Comparison of ENCODE assay signal across 8 mouse cellular contexts in the genomic region with DNA sequence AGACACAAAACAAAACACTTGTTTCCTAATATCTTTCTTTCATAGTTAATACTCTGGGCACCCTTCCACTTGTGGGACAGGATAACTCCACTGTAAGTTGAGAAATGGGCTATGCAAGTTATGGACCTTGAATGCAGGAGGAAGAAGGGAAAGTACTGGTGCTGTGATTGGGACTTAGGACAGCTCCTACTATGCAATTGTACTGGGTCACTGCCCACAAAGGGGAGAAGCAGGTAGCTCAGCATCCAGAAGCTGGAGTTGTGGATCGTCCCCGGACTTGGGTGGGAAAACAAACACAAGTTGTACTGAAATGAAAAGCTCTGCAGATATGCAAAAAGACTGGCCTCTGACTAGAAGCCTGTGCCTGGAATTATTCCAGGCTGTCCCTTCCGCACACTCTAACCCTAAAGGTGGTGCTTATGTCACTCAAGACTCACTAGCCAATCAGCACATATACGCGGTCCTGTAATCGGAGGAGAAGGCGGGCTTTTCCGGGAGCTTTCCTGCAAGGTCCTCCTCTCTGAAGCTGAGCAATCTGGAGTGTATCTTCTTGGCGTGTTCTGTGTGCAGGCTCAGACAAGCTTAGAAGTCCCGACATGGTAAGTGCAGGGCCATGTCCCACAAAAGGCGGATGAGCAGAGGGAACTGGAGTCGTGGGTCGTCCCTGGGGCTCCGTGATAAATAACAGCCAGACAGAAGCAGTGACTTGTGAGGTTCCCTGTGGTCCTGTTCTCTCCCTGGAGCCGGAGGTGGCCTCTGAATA. TPM values are rescaled to one million over a fixed set of nuclear protein-coding genes. Genes with fewer than 3 reads are reported as not detected.
DNase-seq lines count a peak whose midpoint lies in the region; ATAC-seq and TF ChIP-seq lines count a peak whose summit lies in the region.
"Not testable (repeated sequence)": the region's sequence is repeated elsewhere in the genome, so short reads cannot be mapped to it uniquely, and the experiment has no call there.

Gene Zfp937, plus strand, starts transcription at position 474 of the 763 bp plus-strand sequence.

- peak within 1 kb of the TSS; percentile 59 for H3K9ac ChIP-seq in forebrain, embryonic 13.5 days
- peak within 1 kb of the TSS; percentile 58 for H3K9ac ChIP-seq in heart, embryonic 16.5 days (ENCODE audit: low read length)
- H3K9ac ChIP-seq in liver, embryonic 11.5 days (ENCODE audit: low read depth, low read length), result peak within 1 kb of the TSS; percentile 9; the same call in 1 of the 2 replicates
- 0 out of 2 replicates have a peak within 1 kb of the TSS, but pooled peaks have one; percentile 14 for H3K9ac ChIP-seq in stomach, embryonic 14.5 days (replicated peaks; ENCODE audit: low read depth, low read length)

- DNase-seq in B cell, adult 2 months, result peak; percentile 7 to 28
- DNase-seq in kidney, postnatal 14 days, result peak; percentile 91
- peak; percentile 48 for DNase-seq in liver, embryonic 11.5 days (ENCODE audit: low spot score)

- WGBS in forebrain, embryonic 13.5 days, result 4% methylated on average over 15 of the region's 15 CpGs
- WGBS in heart, embryonic 16.5 days, result under 1% methylated on average over 15 of the region's 15 CpGs
- WGBS in liver, embryonic 11.5 days, result 2% methylated on average over 15 of the region's 15 CpGs
- 2% methylated on average over 15 of the region's 15 CpGs for WGBS in stomach, embryonic 14.5 days

- H3K36me3 ChIP-seq in forebrain, embryonic 13.5 days (ENCODE audit: poor library complexity, severe bottlenecking); heart, embryonic 16.5 days (ENCODE audit: control insufficient read depth, insufficient read depth); liver, embryonic 11.5 days (ENCODE audit: control insufficient read depth, insufficient read depth, low read length); myocyte (ENCODE audit: control insufficient read depth, insufficient read depth); stomach, embryonic 14.5 days (ENCODE audit: control insufficient read depth, insufficient read depth, low read length): not testable (repeated sequence)

- not testable (repeated sequence) for H3K27me3 ChIP-seq in forebrain, embryonic 13.5 days; heart, embryonic 16.5 days (ENCODE audit: control insufficient read depth, insufficient read depth, low read length); liver, embryonic 11.5 days (replicated peaks; ENCODE audit: control insufficient read depth, insufficient read depth, low read length); myocyte (ENCODE audit: control insufficient read depth, insufficient read depth, insufficient read length); stomach, embryonic 14.5 days (ENCODE audit: control insufficient read depth, insufficient read depth, low read length)

- not testable (repeated sequence) for H3ac ChIP-seq in myocyte (ENCODE audit: control insufficient read depth, insufficient read length)

- peak within 1 kb of the TSS; percentile 57 for H3K4me2 ChIP-seq in forebrain, embryonic 13.5 days
- H3K4me2 ChIP-seq in heart, embryonic 16.5 days (ENCODE audit: low read depth, low read length), result peak within 1 kb of the TSS; percentile 65
- H3K4me2 ChIP-seq in liver, embryonic 11.5 days, result peak within 1 kb of the TSS; percentile 49
- peak within 1 kb of the TSS; percentile 80 for H3K4me2 ChIP-seq in myocyte (ENCODE audit: low read depth)
- peak within 1 kb of the TSS; percentile 36 for H3K4me2 ChIP-seq in stomach, embryonic 14.5 days (replicated peaks; ENCODE audit: low read depth, low read length)

- H3K4me3 ChIP-seq in brown adipose tissue, adult 24 weeks (ENCODE audit: insufficient read depth, low read depth, low read length), result peak within 1 kb of the TSS; percentile 63
- peak within 1 kb of the TSS; percentile 41 for H3K4me3 ChIP-seq in forebrain, embryonic 13.5 days
- peak within 1 kb of the TSS; percentile 51 for H3K4me3 ChIP-seq in heart, embryonic 16.5 days (ENCODE audit: low read length)
- H3K4me3 ChIP-seq in liver, embryonic 11.5 days (ENCODE audit: low read depth, low read length), result peak within 1 kb of the TSS; percentile 41
- H3K4me3 ChIP-seq in myocyte, result peak within 1 kb of the TSS; percentile 27
- peak within 1 kb of the TSS; percentile 35 for H3K4me3 ChIP-seq in stomach, embryonic 14.5 days (ENCODE audit: low read depth, low read length)

- not testable (repeated sequence) for TF ChIP-seq POLR2A in myocyte (IDR thresholded peaks at IDR 0.05; ENCODE audit: insufficient read length, low read depth)

- peak; percentile 100 for ATAC-seq in forebrain, embryonic 13.5 days
- ATAC-seq in heart, embryonic 16.5 days (replicated peaks; ENCODE audit: extremely low read depth, insufficient read depth, low FRiP score), result peak; percentile 100
- peak; percentile 99 for ATAC-seq in liver, embryonic 11.5 days (replicated peaks; ENCODE audit: low FRiP score)
- ATAC-seq in stomach, embryonic 14.5 days (ENCODE audit: insufficient number of reproducible peaks, insufficient read depth, low FRiP score, low read depth), result peak; percentile 100

- H3K4me1 ChIP-seq in brown adipose tissue, adult 24 weeks (ENCODE audit: control insufficient read depth, insufficient read depth, insufficient read length, low read length); forebrain, embryonic 13.5 days; heart, embryonic 16.5 days (ENCODE audit: control insufficient read depth, insufficient read depth, low read length); liver, embryonic 11.5 days (replicated peaks; ENCODE audit: control insufficient read depth, insufficient read depth, low read length); stomach, embryonic 14.5 days (ENCODE audit: control insufficient read depth, insufficient read depth, low read length): not testable (repeated sequence)

- H3K79me2 ChIP-seq in myocyte (ENCODE audit: control insufficient read depth, insufficient read depth), result not testable (repeated sequence)

- H3K27ac ChIP-seq in brown adipose tissue, adult 24 weeks (replicated peaks; ENCODE audit: low read depth, low read length); forebrain, embryonic 13.5 days; heart, embryonic 16.5 days (ENCODE audit: low read length); liver, embryonic 11.5 days (ENCODE audit: low read depth, low read length); stomach, embryonic 14.5 days (ENCODE audit: low read length): not testable (repeated sequence)

- not testable (repeated sequence) for H3K9me3 ChIP-seq in forebrain, embryonic 13.5 days (replicated peaks); heart, embryonic 16.5 days (replicated peaks; ENCODE audit: control insufficient read depth, low read length); liver, embryonic 11.5 days (ENCODE audit: control insufficient read depth, low read length); stomach, embryonic 14.5 days (ENCODE audit: control insufficient read depth, low read depth, low read length)

RNA-seq across cellular contexts. Expression of gene Zfp937, which starts in this region (rescaled TPM):
- 1.4 and 1.6 TPM in 2 replicates for polyA plus RNA-seq in brown adipose tissue, adult 24 weeks (2012; ENCODE audit: insufficient read depth, insufficient read length, missing spikeins)
- polyA plus RNA-seq in forebrain, embryonic 13.5 days (2015; fragmentation: Nextera tagmentation; extraction: Ambion mirVana), result 10.1 and 10.3 TPM in 2 replicates
- 4.1 TPM in 2 replicates for polyA plus RNA-seq in heart, embryonic 16.5 days (2015; fragmentation: Nextera tagmentation; extraction: Ambion mirVana)
- polyA plus RNA-seq in liver, embryonic 11.5 days (2014; fragmentation: Nextera tagmentation; extraction: Ambion mirVana), result 4.1 and 4.5 TPM in 2 replicates
- 0.46 TPM for polyA plus RNA-seq in myocyte (2012; fragmentation: generic; extraction: Trizol)
- 10.7 TPM in 2 replicates for polyA plus RNA-seq in stomach, embryonic 14.5 days (2014; fragmentation: Nextera tagmentation; extraction: Ambion mirVana)

Comparison
In these comparisons a context has a peak if more than half of its experiments do, and no peak if none do; other contexts are left out.
1. DNase-seq: peak in every context shown above with its lines; median percentile 91 in kidney, postnatal 14 days; 48 in liver, embryonic 11.5 days; 18 in B cell, adult 2 months.
2. H3K9ac ChIP-seq: peak in every context shown above with its lines; median percentile 59 in forebrain, embryonic 13.5 days; 58 in heart, embryonic 16.5 days; 14 in stomach, embryonic 14.5 days; 9 in liver, embryonic 11.5 days.